Mouse (Mus musculus): ENCODE data around the gene Tpte.

Tpte gene

GRCm38 (mm10) chr8:22380934-22381333 lies 97.7 kb downstream of the Tpte start:
- DNase-seq = no peak

- DNase-seq = no peak
These were observed 99.8 kb downstream of the Tpte start for GRCm38 (mm10) chr8:22382824-22383595.

- DNase-seq = no peak
These were observed 101.9 kb downstream of the Tpte start for GRCm38 (mm10) chr8:22385158-22385557.

- DNase-seq = no peak
These were observed 106.6 kb downstream of the Tpte start for GRCm38 (mm10) chr8:22389874-22390273.

GRCm38 (mm10) chr8:22390766-22391463 lies 107.7 kb downstream of the Tpte start:
- no peak for DNase-seq

- no peak for DNase-seq
These were observed 111.2 kb downstream of the Tpte start for GRCm38 (mm10) chr8:22394471-22394870.

GRCm38 (mm10) chr8:22395256-22395655 lies 112.0 kb downstream of the Tpte start:
- DNase-seq = no peak

- no peak for DNase-seq
These were observed 114.5 kb downstream of the Tpte start for GRCm38 (mm10) chr8:22397811-22398141.

GRCm38 (mm10) chr8:22398142-22398951 lies 115.1 kb downstream of the Tpte start, which contains the start of gene Slc25a15:
Gene Slc25a15 (minus strand): TSS chr8:22398597.
- peak; percentile 77 to 82 for DNase-seq

- no peak for DNase-seq
These were observed 116.1 kb downstream of the Tpte start for GRCm38 (mm10) chr8:22399285-22399880.

GRCm38 (mm10) chr8:22400593-22400992 lies 117.4 kb downstream of the Tpte start:
- DNase-seq = no peak

- DNase-seq = no peak
These were observed 120.0 kb downstream of the Tpte start for GRCm38 (mm10) chr8:22403235-22403634.

- DNase-seq = no peak
These were observed 122.5 kb downstream of the Tpte start for GRCm38 (mm10) chr8:22405733-22406132.

GRCm38 (mm10) chr8:22410688-22411281 lies 127.5 kb downstream of the Tpte start:
- DNase-seq = no peak

GRCm38 (mm10) chr8:22411282-22411702 lies 128.1 kb downstream of the Tpte start, which contains the start of gene Mrps31:
Gene Mrps31 (plus strand): TSS chr8:22411361.
- peak; percentile 40 to 62 for DNase-seq

- DNase-seq = no peak
These were observed 128.7 kb downstream of the Tpte start for GRCm38 (mm10) chr8:22411971-22412370.
